Mouse (Mus musculus): ENCODE results near the gene Rabgap1l. TPM values are rescaled to one million over a fixed set of nuclear protein-coding genes. Genes with fewer than 3 reads are reported as not detected.

Rabgap1l gene
- total RNA-seq, 1 experiment from 2014 or later = 136 TPM

DNA sequence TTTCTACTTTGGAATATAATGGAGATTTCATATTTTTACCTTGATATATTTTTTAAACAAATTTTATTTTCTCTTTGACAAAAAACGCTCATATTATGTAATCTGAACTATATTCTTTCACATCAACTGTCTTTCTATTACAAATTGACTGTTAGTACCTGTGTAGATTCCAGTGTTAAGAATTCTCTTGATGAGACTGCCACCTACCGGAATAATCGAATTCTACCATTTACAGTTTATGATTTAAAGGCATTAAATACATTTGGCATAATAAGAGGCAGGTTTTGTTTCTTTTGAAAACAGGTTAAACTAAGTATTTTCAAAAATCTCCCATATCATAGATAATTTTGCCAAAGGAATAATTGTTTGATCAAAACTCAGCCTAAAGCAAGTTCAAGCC lies 75.3 kb downstream of the Rabgap1l start:
- ATAC-seq (replicated peaks; ENCODE audit: insufficient number of reproducible peaks, low FRiP score, low TSS enrichment, poor library complexity, severe bottlenecking) = no peak

DNA sequence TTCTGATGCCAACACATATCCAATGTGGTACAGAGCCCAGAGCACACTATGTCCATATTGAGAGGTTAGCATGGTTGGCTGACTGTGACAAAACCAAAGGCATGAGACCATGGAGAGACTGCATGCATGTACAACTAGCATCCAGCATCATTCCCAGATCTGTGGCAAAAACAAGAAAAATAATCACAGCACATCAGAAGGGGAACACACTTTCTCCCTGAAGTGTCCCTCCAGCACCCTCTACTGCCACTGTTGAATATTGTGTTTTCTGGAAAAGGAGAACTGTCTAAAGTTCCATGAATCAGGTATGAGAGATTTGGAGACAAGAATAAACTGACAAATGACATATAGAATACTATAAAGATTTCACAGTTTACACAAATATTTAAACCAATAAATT lies 78.3 kb downstream of the Rabgap1l start:
- ATAC-seq (replicated peaks; ENCODE audit: insufficient number of reproducible peaks, low FRiP score, low TSS enrichment, poor library complexity, severe bottlenecking) = no peak

- no peak for ATAC-seq (replicated peaks; ENCODE audit: insufficient number of reproducible peaks, low FRiP score, low TSS enrichment, poor library complexity, severe bottlenecking)
Measured at GRCm38 (mm10) chr1:160713887-160714286, 79.1 kb downstream of the Rabgap1l start.

DNA sequence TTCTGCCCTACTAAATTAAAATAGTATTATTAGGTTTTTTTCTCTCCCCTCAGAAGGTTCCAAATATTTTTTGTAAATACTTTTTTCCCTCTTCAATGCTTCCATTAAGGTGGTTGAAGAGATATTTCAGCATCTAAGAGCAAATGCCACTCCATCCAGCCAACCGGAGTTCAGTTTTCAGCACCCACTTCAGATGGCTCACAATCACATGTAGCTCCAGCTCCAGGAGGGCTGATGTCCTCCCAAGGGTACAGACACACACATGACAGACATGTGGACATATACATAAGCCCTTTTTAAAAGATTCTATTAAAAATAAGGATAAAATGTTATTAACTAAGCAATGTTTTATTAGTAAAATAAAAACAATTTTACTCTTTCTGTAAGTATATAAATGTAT lies 79.6 kb downstream of the Rabgap1l start:
- ATAC-seq (replicated peaks; ENCODE audit: insufficient number of reproducible peaks, low FRiP score, low TSS enrichment, poor library complexity, severe bottlenecking) = no peak

GRCm38 (mm10) chr1:160710539-160710938 lies 82.5 kb downstream of the Rabgap1l start:
- no peak for ATAC-seq (replicated peaks; ENCODE audit: insufficient number of reproducible peaks, low FRiP score, low TSS enrichment, poor library complexity, severe bottlenecking)

DNA sequence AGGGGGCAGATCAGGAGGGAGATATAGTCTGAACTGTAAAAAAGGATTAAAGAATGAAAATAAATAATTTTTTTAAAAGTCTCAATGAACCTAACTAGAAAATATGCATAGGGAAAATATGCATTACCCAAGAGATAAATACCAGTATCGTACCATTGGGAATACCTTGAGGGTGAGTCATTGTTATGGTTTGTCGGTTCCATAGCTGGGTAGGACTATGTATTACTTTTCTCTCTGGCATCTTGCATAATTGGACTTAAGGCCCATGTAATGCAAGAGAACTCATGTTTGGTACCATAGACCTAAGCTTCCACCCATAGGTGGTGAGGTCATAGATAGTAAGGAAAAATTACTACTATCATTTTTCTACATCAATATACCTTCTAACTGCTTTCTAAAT lies 88.4 kb downstream of the Rabgap1l start:
- no peak for ATAC-seq (replicated peaks; ENCODE audit: insufficient number of reproducible peaks, low FRiP score, low TSS enrichment, poor library complexity, severe bottlenecking)

DNA sequence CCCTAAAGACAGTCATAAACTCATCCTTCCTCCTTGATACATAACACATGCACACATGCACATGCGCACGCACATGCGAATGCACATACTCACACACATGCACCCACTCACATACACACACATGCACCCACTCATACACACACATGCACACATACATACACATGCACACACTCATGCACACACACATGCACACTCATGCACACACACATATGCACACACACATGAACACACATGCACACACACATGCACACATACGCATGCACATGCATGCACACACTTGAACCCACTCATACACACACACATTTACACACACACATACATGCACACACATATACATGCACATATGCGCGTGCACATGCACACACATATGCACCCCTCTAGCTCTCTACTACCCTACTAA lies 89.2 kb downstream of the Rabgap1l start:
- ATAC-seq (replicated peaks; ENCODE audit: insufficient number of reproducible peaks, low FRiP score, low TSS enrichment, poor library complexity, severe bottlenecking) = no peak

DNA sequence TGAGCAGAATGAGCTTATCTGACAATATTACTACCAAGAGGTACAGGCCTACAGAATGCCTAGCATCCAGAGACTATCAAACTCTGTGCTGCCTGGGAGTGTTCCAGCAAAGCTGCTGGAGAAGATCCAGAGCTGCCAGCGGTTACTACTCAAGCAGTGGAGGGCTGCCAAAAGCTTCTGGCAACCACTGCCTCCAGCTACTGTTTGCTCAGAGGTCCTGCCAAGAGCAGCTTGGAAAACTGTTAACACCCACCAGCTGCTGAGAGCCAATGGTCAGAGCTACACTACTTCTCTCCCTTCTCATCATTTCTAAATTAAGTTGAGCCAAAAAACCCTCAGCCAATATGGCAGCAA lies 99.9 kb downstream of the Rabgap1l start:
- no peak for ATAC-seq (replicated peaks; ENCODE audit: insufficient number of reproducible peaks, low FRiP score, low TSS enrichment, poor library complexity, severe bottlenecking)

DNA sequence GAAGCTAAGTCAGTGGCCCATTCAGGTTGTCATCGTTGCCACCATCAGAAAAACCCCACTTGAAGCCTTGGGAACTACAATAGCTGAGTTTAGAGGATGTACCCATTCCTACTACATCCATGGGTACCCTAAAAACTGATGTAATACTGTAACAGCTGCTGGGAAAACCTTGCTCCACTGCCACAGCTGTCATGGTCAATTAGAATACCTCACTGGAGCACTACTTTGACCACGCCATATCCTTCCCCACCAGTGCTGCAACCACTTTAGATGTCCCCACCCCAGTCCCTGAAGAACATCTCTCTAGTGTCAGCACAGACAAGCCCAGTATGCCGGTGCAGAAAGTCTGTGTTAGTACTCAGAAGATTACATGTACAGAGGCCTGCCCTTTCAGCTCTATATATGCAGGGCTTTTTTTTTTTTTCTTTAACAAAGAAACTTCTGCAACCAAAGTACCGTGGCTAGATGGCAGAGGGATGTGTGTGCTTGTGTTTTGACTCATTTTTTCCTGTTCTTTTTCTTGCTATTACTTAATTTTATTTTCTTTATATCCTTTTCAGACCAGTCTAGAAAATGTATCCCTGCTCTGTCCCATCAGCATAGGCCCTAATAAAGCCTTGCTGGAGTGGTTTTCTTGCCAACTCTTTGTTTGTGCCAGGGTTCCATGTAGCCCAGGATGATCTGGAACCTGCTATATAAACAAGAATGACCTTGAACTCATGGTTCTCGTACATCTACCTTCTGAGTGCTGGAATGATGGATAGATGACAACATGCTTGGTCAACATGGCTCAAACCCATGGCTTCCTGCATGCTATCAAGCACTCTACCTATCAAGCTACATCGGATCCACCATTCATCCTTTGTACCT lies 100.6 kb downstream of the Rabgap1l start:
- ATAC-seq (replicated peaks; ENCODE audit: insufficient number of reproducible peaks, low FRiP score, low TSS enrichment, poor library complexity, severe bottlenecking) = no peak

DNA sequence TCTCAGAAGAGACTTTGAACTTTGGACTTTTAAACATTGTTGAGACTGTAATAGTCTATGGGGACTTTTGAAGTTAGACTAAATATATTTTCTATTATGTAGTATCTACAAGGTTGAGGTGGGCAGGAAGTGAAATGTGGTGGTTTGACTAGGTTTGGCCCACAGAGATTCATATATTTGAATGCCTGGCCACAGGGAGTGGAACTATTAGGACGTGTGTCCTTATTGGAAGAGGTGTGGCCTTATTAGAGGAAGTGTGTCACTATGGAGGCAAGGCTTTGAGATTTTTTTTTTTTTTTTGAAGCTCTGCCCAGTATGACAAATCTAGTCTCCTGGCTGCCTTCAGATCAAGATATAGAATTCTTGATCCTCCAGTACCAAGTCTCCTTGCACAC lies 101.8 kb downstream of the Rabgap1l start:
- ATAC-seq (replicated peaks; ENCODE audit: insufficient number of reproducible peaks, low FRiP score, low TSS enrichment, poor library complexity, severe bottlenecking) = no peak

DNA sequence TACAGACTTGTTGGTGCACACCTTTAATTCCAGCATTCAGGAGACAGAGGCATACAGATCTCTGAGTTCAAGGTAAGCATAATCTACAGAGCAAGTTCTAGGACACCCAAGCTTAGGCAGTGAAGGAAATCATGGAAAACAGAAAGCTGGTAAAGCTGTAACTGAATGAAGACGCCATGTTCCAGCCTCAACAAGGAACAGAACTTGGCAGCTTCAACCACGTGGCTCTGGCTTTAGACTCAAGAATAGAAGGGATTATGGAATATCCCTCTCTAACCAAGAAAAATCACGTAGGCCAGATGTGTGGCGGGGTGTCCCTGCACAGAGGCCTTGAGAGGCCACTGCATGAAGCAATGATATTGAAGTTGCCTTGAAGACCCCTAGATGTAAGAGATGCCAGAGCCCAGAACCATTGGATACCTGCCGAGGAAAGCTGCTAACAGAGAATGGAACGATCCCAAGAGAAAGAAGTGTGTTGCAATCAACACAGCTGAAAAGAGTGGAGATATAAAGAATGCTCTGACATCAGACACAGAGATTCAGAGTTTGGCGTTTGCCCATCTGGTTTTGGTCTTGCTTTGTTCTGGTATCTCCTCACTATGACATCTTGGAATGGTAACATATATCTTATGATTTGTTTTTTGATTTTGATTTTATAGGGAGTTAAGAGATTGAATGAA lies 102.4 kb downstream of the Rabgap1l start:
- no peak for ATAC-seq (replicated peaks; ENCODE audit: insufficient number of reproducible peaks, low FRiP score, low TSS enrichment, poor library complexity, severe bottlenecking)

DNA sequence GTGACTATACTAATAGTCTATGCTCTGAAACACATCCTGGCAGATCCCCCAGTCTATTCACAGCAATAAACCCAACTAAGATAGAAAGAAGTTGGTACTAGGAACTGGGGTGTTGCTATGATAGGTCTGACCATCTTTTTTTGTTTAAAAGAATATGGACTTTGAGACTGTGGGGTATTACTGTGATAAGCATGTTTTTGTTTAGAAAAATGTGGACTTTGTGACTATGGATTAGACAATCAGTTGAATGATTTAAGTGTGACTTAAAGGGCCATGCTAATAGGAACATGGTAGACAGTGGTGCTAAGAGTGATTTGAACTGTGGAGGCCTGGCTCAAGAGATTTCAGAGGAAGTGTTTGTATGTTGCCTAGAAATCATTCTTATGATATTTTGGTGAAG lies 103.5 kb downstream of the Rabgap1l start:
- no peak for ATAC-seq (replicated peaks; ENCODE audit: insufficient number of reproducible peaks, low FRiP score, low TSS enrichment, poor library complexity, severe bottlenecking)

DNA sequence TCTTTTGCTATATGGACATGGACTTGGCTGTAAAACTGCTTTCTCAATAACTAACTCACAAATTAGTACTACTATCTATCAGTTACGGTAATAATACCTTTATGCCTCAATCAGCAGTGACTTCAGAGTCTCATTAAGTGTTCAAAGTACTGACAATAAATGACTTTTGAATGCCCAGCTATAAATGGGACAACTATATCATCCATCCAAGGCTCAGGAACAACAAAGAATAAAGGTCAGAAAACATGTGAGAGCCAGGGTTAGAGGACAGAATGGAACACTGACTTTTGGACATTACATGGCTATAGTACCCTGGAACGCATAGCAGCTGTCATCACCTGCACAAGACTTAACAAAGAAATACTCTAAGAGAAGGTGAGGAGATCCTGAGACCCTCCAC lies 108.8 kb downstream of the Rabgap1l start:
- ATAC-seq (replicated peaks; ENCODE audit: insufficient number of reproducible peaks, low FRiP score, low TSS enrichment, poor library complexity, severe bottlenecking) = no peak

DNA sequence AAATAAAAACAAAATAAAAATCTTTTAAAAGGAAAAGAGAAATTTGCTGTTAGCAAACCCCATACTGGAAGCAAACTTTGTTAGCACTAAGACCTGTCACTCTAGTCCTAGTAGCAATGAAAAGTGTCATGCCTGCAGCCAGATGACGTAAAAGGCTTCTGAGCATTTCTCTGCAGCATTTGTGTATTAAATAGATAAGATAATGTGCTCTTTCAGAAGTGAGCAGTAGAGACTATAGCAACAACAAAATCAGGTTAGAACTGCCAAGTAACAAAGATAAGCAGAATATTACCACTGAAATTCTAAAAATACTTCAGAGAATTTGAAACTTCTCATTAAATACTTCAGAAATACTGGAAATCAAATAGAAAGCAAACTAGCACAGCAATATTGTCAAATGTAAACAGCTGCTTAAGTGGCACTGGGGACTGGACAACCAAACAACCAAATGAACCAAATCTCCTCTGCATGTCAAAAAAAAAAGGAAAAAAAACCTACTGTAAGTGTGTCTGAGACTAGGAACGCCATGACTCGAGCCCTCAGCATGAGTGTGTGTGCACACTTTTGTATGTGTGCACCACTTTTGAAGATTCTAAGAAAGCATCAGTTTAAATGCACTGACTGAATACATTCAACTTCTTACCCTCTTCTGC lies 111.5 kb downstream of the Rabgap1l start:
- no peak for ATAC-seq (replicated peaks; ENCODE audit: insufficient number of reproducible peaks, low FRiP score, low TSS enrichment, poor library complexity, severe bottlenecking)

GRCm38 (mm10) chr1:160674763-160675162 lies 118.2 kb downstream of the Rabgap1l start:
- no peak for ATAC-seq (replicated peaks; ENCODE audit: insufficient number of reproducible peaks, low FRiP score, low TSS enrichment, poor library complexity, severe bottlenecking)

GRCm38 (mm10) chr1:160672088-160672814 lies 120.8 kb downstream of the Rabgap1l start:
- ATAC-seq (replicated peaks; ENCODE audit: insufficient number of reproducible peaks, low FRiP score, low TSS enrichment, poor library complexity, severe bottlenecking) = no peak

DNA sequence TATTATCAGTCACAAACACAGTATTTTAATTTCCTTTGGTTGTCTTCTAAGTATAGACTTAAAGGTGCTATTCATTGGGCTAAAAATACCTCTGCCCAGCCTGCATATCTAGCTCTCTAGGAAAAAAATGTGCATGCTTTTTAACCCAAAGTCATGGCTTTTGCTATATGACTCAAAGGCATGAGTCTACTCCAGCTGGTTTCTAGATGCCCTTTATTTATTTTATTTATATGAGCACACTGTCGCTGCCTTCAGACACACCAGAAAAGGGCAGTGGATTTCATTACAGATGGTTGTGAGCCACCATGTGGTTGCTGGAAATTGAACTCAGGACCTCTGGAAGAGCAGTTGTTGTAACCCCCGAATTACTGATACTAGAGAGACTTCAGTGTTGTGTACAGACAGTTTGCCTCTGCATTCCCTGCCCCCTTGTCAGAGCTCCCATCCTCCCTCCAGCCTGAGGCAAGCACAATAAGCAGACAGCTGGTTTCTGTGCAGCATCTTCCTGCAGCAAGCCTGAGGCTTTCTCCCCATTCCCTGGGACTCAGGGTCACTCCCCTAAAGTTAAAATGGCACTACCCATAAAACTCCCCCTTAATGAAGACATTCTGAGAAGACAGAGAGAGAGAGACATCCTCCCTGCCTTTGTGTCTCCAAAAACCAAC lies 137.1 kb downstream of the Rabgap1l start:
- no peak for ATAC-seq (replicated peaks; ENCODE audit: insufficient number of reproducible peaks, low FRiP score, low TSS enrichment, poor library complexity, severe bottlenecking)

GRCm38 (mm10) chr1:160651691-160652090 lies 141.3 kb downstream of the Rabgap1l start:
- ATAC-seq (replicated peaks; ENCODE audit: insufficient number of reproducible peaks, low FRiP score, low TSS enrichment, poor library complexity, severe bottlenecking) = no peak

DNA sequence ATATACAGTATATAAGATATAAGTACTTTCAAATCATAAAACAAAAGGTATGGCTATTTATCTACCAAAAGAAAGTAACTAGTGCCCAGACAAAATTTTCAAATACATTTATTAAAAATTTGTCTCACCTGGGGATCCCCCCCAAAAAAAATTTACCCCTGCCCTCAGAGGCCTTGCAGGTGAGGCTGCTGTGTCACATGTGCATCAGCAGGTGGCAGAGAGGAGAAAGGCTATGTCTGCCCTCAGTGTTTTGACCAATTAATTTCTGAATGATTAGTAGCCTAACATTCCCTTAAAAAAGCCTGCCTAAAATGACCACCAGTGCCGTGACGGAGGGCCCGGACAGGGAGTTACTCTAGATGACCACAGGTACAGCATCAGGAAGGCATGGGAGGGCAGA lies 147.6 kb downstream of the Rabgap1l start:
- no peak for ATAC-seq (replicated peaks; ENCODE audit: insufficient number of reproducible peaks, low FRiP score, low TSS enrichment, poor library complexity, severe bottlenecking)

Measured in monocyte, adult 5-6 weeks (primary cell).